Mouse (Mus musculus) monocyte, adult 2 months (primary cell): Measurements from ENCODE around the gene Hao1.

Experiments
- DNase-seq, 2 experiments: peaks; one replicate each; pipeline ENCODE4 v3.0.0; 2022; ENCODE audit warnings: low spot score in 2 of 2, low read depth in 1 of 2

Hao1 gene

GRCm38 (mm10) chr2:134554221-134554727 lies at the start of gene Hao1:
Gene Hao1 (minus strand): TSS chr2:134554368.
- DNase-seq: no peak

- no peak for DNase-seq
Measured at GRCm38 (mm10) chr2:134591081-134591694, 37.0 kb upstream of the Hao1 start.

- DNase-seq: no peak
Measured at GRCm38 (mm10) chr2:134585243-134585642, 31.1 kb upstream of the Hao1 start.

GRCm38 (mm10) chr2:134559422-134559821 lies 5.3 kb upstream of the Hao1 start:
- DNase-seq: no peak

- no peak for DNase-seq
Measured at GRCm38 (mm10) chr2:134552358-134552757, 1.8 kb downstream of the Hao1 start.

- DNase-seq: no peak
Measured at GRCm38 (mm10) chr2:134549770-134550169, 4.4 kb downstream of the Hao1 start.

GRCm38 (mm10) chr2:134545116-134545515 lies 9.1 kb downstream of the Hao1 start:
- DNase-seq: no peak

GRCm38 (mm10) chr2:134544321-134545065 lies 9.7 kb downstream of the Hao1 start:
- DNase-seq: no peak

- DNase-seq: no peak
Measured at GRCm38 (mm10) chr2:134543501-134543900, 10.7 kb downstream of the Hao1 start.

- no peak for DNase-seq
Measured at GRCm38 (mm10) chr2:134541019-134541418, 13.1 kb downstream of the Hao1 start.

GRCm38 (mm10) chr2:134538451-134538850 lies 15.7 kb downstream of the Hao1 start:
- no peak for DNase-seq

GRCm38 (mm10) chr2:134528122-134528810 lies 25.9 kb downstream of the Hao1 start:
- no peak for DNase-seq

GRCm38 (mm10) chr2:134527419-134528114 lies 26.6 kb downstream of the Hao1 start:
- no peak for DNase-seq

- DNase-seq: no peak
Measured at GRCm38 (mm10) chr2:134518042-134518441, 36.1 kb downstream of the Hao1 start.

GRCm38 (mm10) chr2:134499777-134500176 lies 54.4 kb downstream of the Hao1 start:
- DNase-seq: no peak

GRCm38 (mm10) chr2:134498450-134498849 lies 55.7 kb downstream of the Hao1 start:
- DNase-seq: no peak

- no peak for DNase-seq
Measured at GRCm38 (mm10) chr2:134488671-134489070, 65.5 kb downstream of the Hao1 start.

- DNase-seq: no peak
Measured at GRCm38 (mm10) chr2:134486055-134486834, 67.9 kb downstream of the Hao1 start.

GRCm38 (mm10) chr2:134482683-134483082 lies 71.5 kb downstream of the Hao1 start:
- DNase-seq: no peak

GRCm38 (mm10) chr2:134481759-134482158 lies 72.4 kb downstream of the Hao1 start:
- DNase-seq: no peak

- no peak for DNase-seq
Measured at GRCm38 (mm10) chr2:134481174-134481573, 73.0 kb downstream of the Hao1 start.
